Mouse (Mus musculus) layer of hippocampus, postnatal 10 days (tissue): ENCODE measurements around the gene Mrps6. TPM values are rescaled to one million over a fixed set of nuclear protein-coding genes. Genes with fewer than 3 reads are reported as not detected.
A peak's percentile ranks its signal among the peaks of the same experiment; 100 is the strongest.

ENCODE experiments used
- DNase-seq, 2 experiments: peaks; one replicate each; pipeline ENCODE4 v3.0.0; 2021; ENCODE audit warnings: low spot score in 2 of 2
- long read RNA-seq: library from polyadenylated mRNA; stranded (forward); transcript quantifications from one replicate; pipeline ENCODE4 v2.0.0, GENCODE M21; 2023
- total RNA-seq, 2 experiments: library from RNA; stranded (reverse); gene quantifications; 2 replicates each; pipeline ENCODE4 v1.2.3; 2021

Gene Mrps6
- total RNA-seq = 10 to 100 TPM; 57.9 to 66.2 TPM
- long read RNA-seq, transcript Mrps6-201 (3 exons, 846 nt) = major isoform, 98 of 101 reads
- long read RNA-seq, partial matches to known transcripts = 0 of 101 reads
- long read RNA-seq, other reads (novel, unspliced or antisense) = 3 of 101 reads

DNA sequence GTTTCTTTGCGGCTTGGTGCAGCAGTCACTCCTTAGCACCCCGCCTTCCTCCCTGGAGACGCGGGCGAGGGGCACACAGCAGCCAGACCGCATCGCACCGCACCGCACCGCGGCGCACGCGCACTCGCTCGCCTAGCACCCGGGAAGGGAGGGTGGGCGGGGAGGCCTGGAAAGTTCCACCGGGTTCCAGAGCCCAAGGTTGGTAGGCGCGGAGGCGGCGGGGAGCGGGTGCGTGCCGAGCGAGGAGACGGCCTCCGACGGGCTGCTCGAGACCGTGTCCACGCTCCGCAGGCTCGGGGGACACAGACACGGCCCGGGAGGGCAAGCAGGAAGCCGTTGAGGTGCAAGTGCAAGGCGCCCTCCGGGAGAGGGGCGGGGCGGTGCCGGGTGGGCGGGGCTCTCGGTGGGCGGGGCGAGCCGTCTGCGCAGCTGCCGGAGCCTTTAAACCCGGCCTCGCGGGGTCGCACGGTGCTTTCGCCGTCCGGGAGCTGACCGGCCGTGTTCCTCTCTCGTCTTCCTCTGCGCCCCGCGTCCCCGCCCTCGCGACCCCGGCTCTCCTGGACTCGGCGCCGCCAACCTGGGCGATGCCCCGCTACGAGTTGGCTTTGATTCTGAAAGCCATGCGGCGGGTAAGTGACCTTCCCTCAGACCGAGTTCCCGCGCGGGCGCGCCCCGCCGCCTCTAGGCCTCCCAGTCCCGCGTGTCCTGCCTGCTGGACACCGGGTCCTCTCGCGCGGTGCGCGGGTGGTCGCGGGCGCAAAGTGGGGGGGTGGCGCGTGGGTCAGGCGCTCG is at the start of gene Mrps6, which contains the start of the genes Gm49711 and Slc5a3:
Mrps6 (plus strand) TSS at position 419 of the 792 bp plus-strand sequence.
Gm49711 (plus strand) TSS at position 465 of the 792 bp plus-strand sequence.
Slc5a3 (plus strand) TSS at position 471 of the 792 bp plus-strand sequence.
- peak; percentile 85 to 89 for DNase-seq

DNA sequence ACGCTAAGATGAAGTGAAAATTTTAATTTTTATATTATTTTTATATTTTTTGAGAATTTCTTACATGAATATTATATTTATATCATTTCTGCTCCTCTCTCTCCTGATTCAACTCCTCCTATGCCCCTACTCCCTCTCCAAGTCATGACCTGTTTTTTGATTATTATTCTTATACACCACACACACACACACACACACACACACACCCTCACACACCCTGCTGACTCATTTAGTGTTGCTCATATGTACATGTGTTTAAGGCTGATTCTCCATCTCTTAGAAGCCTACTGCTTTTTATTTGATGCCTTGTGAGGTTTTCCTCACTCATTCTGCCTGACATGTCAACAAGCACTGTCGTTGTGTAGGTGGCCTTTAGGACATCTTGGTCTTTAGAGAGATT is 48.5 kb upstream of the Mrps6 start:
- no peak for DNase-seq

DNA sequence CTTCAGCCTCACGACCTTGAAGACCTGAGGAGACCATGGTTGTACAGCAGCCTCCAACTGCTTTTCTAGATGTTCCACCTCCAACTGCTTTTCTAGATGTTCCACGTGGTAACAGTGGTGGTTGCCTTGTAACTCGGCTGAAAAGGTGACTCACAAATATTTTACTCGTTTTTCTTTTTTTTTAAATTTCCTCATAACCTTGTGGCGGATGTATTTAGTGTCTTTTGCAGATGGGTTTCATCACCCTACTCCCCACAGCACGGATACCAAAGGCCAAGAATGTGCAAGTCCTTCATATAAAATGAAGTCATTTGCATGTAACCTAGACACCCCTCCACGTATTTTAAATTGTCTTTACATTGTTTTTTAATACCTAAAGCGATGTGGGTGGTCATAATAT is 41.3 kb upstream of the Mrps6 start:
- DNase-seq = no peak

DNA sequence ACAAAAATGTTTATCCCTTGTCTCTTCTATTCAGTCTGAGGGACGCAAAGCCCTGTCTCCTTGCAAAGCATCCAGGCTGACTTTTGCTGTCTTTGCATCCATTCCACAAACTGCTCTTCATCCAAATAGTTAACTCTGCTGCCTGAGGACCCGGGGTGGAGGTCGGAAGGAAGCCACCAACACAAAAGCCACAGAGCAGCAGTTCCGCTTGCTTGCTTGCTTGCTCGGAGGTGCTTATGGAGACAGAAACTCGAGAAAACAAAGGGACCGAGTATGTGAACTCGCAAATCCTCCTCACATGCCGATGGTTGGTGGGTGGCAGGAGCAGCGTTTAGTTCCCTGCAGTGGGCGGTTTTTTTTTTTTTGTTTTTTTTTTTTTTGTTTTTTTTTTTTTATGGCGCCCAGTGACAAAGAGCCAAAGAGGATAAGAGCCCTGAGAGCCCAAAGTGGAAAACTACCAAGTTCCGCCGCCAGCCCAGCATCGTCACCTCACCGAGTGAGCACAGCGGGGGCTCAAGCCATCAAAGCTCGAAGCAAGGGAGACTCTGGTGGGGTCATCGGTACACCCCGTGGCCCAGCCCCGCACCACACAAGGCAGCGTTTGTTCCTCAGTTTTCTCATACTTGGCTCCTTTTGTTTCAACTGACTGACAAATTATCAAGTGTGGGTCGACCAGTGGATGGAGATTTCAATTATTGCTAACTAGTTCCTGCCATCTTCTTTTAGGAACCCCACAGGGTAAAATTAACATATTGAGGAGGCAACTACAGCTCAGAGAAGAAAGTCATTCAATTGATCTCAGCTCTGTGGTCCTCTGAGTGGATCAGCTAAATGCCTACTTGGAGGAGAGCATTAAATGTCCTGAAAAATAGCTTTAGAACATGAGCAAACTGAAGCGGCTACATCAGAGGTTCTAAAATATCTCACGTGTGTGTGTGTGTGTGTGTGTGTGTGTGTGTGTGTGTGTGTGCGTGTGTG is 38.6 kb upstream of the Mrps6 start:
- peak; percentile 34 to 51 for DNase-seq

DNA sequence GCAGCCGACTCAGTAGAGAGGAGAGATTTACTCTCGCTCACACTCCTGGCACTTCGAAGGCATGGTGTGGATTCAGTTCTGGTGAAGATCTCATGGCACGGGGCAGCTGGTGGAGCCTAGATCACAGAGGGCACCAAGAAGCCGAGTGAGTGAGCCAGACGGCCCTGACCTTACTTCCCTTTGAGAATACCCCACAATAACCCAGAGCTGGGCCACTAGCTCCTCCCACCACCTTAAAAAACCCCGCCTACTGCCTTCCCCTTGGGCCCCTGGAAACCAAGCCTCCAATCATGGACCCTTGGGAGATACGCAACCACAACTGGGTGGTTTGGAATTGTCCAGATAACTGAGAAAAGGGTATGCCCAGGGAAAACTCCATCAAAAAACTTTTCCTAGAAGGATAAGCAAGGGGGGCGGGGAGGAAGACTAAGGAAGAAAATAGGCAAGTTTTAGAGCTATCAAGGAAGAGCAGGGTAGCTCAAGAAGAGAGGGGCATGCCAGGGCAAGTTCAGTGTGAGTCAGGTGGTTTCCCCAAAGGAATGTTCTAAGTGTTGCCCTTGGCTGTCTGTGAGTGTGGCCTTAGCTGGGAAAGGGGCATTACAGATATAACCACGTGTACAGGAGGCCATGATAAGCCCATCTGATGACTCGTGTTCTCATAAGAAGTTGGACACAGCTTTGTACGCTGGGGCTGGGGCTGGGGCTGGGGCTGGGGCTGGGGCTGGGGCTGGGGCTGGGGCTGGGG is 36.2 kb upstream of the Mrps6 start:
- DNase-seq = no peak

DNA sequence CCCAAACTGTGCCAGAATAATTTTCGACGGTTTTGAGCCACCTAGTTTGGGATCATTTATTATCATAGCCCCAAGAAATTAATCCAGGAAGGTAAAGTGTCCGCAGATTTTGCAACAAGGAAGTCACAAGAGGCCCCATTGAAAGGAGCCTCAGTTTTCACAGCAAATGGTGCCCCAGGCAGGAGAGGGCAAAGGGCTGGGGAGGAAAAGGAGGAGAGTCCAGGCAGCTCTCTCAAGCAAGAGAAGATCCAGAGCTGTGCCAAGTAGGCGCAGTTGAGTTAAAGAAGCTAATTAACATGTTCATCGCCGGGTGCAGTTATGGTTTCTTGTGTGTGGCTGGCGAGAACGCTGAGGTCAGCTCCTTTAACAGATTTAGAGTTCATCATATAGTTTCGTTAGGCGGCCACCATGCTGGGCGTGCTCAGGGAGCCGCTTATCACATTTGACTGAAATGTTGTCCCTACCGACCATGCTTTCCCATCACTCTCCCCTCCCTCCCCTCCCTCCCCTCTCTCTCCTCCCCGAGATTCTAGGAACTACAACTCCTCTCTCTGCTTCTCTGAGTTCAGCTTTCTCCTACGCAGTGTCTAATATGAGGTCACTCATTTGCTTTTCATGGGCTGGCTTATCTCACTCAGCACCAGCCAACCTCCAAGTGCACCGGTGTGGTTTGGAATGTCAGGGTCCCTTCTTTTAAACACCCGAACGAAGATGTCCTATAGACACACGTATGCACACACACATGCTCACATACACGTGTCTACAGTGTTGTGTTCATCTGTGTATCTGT is 35.4 kb upstream of the Mrps6 start:
- no peak for DNase-seq

DNA sequence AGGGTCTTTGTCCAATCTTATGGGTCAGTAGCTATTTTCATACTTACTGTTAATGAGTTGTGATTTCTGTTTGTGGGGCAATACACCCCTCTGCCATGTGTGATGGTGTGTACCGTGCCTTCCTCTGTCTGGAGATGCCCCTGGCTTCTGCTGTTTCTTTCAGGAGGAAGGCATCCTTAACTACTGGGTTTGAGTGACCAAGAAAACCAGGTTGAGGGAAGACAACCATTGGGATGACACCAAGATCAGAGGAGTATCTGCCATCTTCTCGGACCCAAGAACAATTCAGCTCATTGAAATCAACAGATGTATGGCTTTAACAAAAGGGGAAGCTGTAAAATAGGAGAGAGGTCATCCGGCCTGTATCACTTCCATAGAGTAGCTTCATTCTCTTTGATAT is 24.8 kb upstream of the Mrps6 start:
- DNase-seq = no peak

DNA sequence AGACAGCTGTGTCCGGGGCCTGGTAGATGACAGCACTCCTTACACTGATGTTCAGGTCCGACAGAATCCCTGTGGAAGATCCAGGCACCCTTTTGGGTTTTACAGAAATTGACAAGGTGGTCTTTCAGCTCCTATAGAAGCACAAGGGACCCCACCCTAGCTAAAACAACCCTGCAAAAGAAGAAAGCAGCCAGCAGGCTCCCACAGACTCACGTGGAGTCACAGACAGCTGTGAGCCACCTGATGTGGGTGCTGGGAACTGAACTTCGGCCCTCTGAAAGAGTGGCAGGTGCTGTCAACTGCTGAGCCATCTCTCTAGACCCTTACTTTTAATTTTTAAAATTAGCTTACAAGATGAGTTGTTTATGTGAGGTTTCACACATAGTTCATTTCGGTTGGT is 23.4 kb upstream of the Mrps6 start:
- DNase-seq = no peak

DNA sequence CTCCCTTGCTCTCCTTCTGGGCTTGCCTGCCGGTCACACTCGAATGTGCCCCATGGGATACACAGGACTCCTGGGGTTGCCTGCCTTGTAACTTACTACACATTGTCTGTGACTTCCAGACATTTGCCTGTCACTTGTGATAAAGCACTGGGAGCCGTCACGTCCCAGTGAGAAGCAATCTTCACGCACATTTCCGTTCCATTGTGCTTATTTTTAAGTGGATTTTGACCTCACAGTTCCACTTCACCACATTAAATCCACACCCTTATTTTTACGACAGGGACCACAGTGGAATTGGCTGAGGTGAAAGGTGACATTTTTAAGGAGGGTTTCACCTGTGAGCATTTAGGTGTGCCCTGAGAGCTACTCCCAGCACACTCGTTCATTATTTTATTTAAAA is 21.4 kb upstream of the Mrps6 start:
- DNase-seq = no peak

DNA sequence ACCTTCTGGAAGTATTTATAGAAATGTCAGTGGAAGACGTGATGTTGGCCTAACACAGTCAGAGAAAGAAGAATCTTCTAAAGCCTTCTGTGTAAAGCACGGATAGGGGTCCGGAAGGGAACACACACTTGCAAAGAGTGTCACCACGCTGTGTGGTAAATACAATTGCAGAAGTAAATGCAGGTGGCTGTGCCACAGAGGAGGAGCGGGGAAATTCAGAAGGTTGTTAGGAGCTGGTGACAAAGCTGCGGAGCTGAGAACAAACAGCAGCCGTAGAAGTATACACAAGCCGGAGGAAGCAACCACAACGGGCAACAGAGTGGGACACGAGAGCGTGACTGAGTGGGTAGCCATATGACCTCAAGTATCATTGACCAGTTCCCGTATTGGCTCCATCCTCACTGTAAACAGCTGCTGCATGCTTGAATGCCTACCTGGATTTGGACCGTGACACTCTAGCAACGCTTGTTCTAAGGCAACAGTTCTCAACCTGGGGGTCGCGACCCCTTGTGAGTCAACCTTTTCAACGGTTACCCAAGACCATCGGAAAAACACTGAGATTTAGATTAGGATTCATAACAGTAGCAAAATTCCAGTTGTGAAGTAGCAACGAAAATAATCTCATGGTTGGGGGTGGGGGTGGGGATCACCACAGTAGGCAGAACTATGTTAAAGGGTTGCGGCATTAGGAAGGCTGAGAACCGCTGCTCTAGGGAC is 20.0 kb upstream of the Mrps6 start:
- no peak for DNase-seq

DNA sequence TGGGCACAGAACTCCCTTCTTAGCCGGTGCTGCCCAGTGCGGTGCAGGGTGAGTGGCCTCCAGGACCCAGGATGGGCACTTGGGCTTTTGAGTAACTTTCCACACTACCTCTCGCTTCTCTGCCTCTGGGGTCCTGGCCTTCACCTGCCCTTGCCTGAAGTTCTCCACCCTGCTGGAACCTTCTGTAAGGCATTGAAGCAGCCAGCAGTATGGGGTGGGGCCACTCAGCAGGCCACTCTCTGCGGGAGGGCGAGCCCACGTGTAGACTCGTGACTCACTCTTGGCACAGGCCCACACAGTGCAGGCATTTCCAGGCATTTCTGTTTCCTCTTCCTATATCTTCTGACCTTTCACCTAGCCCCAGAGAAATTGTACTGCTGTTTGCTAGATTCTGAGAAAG is 18.6 kb upstream of the Mrps6 start:
- DNase-seq = no peak

DNA sequence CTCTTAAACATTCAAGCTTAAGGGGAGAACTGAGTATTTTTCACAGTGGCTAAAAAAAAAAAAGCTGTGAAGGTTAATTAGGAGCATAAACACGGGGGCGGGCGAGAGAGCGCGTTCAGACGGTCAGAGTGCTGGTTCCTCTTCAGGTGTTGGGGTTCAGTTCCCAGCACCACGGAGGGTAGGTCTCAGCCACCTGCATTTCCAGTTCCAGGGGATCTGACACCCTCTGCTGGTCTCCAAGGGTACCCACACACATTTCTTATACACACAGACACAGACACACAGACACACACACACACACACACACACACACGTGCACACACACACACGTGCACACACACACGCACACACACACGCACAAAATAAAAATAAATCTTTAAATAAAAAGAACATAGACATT is 18.1 kb upstream of the Mrps6 start:
- no peak for DNase-seq

DNA sequence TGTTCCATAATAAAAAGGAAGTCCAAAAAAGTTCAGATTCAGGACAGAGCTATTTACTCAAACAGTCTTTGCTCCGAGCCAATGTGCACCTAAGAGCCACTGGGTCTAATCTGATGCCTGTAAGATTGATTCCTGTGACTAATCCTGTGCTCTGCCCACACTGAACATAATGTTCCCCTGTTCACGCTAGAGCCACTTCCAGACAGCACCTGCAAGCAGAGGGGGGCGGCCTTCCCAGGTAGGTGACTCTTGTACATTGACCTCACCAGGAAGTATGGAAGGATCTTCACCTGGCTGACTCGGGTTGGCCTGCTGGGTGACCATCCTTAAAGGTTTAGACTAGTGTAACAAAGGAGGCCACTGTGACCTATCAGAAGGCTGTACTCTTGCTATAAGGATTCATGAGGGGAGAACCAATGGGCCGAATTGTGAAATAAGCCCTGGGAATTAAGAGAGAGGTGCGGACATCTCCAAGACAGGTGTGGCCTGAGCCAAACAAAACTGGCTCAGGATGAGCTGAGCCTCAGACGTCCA is 6.2 kb upstream of the Mrps6 start:
- DNase-seq = no peak

DNA sequence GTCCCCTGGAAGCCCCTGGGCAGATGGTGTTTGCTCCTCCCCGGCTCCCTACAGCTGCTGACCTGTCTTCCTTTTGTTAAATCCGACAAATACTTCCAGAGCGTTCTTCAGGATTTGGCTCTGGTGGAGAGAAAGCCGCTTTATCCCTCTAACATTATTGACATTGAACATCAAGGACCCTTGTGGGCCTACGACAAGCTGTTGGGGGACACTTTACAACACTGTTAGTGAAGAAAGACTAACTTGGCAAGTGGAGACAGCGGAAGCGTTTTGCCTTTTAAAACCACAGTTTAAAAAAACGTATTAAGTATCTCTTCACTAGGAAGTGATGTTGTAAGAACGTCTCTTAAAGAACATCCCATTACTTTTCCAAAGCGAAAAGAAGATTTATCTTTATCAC is 5.5 kb upstream of the Mrps6 start:
- no peak for DNase-seq

DNA sequence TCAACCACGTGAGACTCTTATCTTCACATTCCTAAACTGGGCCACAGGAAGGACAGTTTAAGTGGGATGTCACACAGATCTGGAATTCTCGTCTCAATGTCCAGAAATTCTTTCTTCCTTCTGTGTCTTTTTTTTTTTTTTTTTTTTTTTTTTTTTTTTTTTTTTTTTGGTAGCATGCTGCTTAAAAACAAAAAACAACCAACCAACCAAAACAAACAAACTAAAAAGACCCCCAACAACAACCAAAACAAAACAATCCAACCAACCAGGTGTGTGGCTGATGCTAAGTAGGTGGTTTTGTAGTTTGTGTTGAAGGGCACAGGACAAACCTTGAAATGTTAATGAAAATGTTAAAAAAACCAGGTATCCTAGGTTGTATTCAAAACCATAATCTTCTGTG is 1.4 kb upstream of the Mrps6 start:
- DNase-seq = no peak

DNA sequence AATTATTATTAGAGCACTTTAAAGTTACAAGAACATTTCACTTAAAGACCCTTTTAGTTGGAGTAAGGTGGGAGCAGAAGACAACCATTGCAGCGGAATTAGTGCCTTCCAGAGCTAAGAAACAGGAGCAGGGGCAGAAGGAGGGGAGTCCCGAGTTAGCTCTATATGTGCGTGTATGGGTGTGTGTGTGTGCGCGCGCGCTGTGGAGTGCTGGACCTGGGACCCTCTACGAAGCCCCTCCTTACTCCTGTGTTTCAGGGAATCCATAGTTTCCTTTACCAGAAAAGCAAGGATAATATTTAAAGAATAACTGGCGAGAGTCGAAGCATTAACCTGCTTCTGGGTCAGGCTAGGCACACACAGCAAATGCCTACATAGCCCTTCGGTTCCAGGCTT is 616 bp upstream of the Mrps6 start:
- DNase-seq = no peak

DNA sequence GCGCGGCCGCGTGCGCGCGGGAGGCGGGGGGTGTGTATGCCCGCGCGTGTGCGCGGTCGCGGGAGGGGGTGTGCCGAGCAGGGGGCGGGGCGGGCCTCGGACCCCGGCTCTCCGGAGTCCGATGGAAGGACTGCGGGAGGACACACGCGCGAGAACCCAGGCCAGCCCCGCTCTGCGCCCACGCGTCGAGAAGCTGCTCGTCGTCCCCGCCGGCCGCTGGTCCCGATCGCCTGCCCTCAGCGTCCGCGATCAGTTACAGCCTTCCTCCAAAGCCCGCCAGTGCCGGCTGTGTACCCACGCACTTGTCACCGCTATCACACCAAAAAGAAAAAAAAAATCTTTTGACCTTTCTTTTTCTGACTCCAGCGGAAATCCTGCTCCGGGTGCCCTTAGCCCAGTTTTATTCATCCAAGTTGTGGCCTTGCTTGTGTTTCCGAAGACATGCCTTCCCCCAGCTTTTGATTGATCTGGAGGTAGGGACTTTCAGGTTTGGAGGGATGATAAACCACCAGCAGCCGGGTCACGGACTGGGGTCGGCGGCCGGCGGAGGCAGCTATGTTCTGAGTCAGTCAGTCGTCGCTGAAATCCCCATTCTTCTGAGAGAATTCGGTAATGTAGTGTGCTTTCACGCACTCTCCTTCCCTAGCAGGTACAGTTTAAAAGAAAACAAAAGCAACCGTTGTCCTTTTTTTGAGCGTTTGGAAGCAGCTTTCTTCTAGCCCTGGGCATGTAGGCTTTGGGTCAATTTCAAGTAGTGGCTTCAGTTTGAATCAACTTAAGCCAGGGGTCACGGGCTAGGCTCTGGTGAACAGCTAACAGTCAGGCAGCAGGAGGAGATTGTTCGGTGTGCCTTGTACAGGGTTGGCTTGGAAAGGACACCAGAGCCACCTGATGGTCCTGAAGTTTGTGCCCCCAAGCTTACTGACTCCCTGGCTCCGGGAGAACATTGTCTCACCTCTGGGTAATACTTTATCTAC is 862 bp downstream of the Mrps6 start:
- DNase-seq = no peak

DNA sequence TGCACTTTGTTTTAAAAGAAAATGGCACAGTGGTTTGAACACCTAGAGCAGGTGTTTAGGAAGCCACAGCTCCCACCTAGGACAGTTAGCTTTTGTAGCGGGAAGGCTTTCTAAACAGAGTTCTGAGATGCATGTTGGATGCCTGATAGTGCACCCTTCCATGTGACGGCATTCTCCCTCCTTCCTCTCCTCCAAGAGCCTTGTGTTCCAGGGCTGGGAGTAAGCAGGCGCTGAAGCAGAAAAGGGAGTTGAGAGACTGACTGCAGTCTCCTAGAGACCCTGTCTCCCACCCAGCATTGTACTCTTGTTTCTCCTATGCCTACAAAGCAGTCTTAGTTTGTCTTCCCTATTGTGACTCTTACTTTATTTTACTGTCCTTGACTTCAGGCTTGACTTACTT is 2.1 kb downstream of the Mrps6 start:
- DNase-seq = no peak
